Mouse (Mus musculus) heart, adult 11 months (tissue): ENCODE measurements around the gene Aqp9.

Source experiments
- DNase-seq: peaks from one replicate; pipeline ENCODE4 v3.0.0; 2022

The Aqp9 gene

DNA sequence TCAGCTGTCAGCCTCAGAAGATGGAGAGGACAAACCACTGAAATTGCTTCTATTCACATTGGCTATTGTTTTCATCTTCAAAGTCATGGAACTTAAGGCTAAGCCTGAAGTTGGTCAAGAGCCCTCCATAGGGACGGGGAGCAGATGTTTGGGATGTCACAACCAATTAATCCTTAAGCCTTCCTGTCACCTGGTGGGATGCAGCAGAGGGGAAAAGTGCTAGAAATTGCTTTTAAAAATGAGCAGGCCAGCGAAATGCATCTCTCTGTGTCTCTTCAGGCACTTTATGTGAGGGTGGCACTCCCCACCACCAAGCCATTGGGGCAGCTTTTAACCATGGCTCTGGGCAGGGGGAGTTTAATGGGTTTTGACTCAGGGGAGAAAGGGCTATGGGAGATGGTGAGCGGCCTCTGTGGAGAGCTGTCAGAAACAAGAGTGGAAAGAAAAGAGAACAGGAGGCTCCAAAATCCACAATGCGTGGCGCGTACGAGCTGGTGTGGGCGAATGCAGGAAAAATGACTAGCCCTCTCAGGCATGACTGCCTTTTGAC lies 104.1 kb downstream of the Aqp9 start:
- peak; percentile 71 for DNase-seq

GRCm38 (mm10) chr9:71063551-71063950 lies 104.9 kb downstream of the Aqp9 start:
- peak; percentile 66 for DNase-seq

GRCm38 (mm10) chr9:71062976-71063375 lies 105.5 kb downstream of the Aqp9 start:
- peak; percentile 54 for DNase-seq

DNA sequence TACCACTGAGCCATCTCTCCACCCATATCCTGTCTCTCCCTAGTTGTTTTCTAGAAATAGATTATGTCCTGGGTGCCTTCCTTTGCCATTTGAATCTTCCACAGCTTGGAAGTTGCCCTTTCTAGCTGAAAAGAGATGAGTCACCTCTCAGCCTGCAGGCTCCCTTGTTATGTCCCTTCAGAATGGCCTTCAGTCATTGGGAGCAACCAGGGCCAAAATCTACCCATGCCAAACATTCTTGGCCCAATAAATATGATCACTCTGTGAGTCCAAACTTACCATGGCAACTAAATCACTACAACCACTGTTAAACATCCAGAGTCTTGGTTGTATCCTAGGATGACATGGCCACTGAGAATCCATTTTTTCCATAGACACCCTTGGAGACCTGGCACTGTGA lies 106.2 kb downstream of the Aqp9 start:
- DNase-seq: peak; percentile 92
